Mouse (Mus musculus): Measurements from ENCODE around the gene Slc25a30. TPM values are rescaled to one million over a fixed set of nuclear protein-coding genes. Genes with fewer than 3 reads are reported as not detected.
A peak's percentile ranks its signal among the peaks of the same experiment; 100 is the strongest.

Gene Slc25a30
- polyA plus RNA-seq, 1 experiment from 2014 or later = 8.2 TPM

GRCm38 (mm10) chr14:75828866-75829806 lies 42.3 kb upstream of the Slc25a30 start:
- H3K36me3 ChIP-seq (ENCODE audit: control insufficient read depth, insufficient read depth, low read length) = no peaks in the 10 kb centered on the region

DNA sequence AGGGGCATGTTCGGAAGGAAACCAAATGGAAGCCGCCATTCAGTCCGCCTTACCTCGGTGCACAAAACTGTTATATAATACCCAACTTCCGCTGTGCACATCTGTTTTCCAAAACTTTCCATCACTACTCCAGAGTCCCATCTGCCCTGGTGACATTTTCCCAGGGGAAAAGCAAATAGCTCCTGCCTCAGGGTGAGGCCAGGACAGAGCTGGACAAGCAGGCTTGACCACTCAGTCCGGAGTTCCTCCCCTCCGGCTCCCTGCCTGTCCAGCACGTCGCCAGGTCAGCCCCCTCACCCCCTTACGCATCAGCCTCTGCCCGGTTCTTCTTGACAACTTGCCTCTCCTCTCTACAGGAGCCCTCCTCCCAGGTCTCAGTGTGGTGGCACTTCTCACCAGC lies 41.4 kb upstream of the Slc25a30 start:
- Histone ChIP-seq H3K27ac (ENCODE audit: low read depth, low read length) (no peak overlapping the region), H3K9ac (ENCODE audit: low read depth, low read length) (no peak overlapping the region), H3K27me3 (replicated peaks; ENCODE audit: control insufficient read depth, insufficient read depth, low read length) (peaks cover 4% of the 10 kb centered on the region; the same call in 1 of the 2 replicates), H3K4me1 (ENCODE audit: control insufficient read depth, insufficient read depth, low read depth, low read length) (peaks cover 9% of the 10 kb centered on the region), H3K4me2 (ENCODE audit: low read length) (peak overlapping the region; percentile 88), H3K4me3 (ENCODE audit: low read length) (no peak overlapping the region), H3K9me3 (ENCODE audit: control insufficient read depth, low read length) (no peaks in the 10 kb centered on the region), H3K36me3 (ENCODE audit: control insufficient read depth, insufficient read depth, low read length) (no peaks in the 10 kb centered on the region)
- no peak for ATAC-seq
- WGBS = 37% methylated on average over 11 of the region's 11 CpGs

More at GRCm38 (mm10) chr14:75828866-75829806, 42.3 kb upstream of the Slc25a30 start:
- Histone ChIP-seq H3K9ac (ENCODE audit: low read depth, low read length) (peak overlapping the region; percentile 39), H3K27ac (ENCODE audit: low read depth, low read length) (peak overlapping the region; percentile 49; the same call in 1 of the 2 replicates), H3K27me3 (replicated peaks; ENCODE audit: control insufficient read depth, insufficient read depth, low read length) (peaks cover 4% of the 10 kb centered on the region; the same call in 1 of the 2 replicates), H3K9me3 (ENCODE audit: control insufficient read depth, low read length) (no peaks in the 10 kb centered on the region), H3K4me3 (ENCODE audit: low read length) (peak overlapping the region; percentile 39), H3K4me1 (ENCODE audit: control insufficient read depth, insufficient read depth, low read depth, low read length) (peaks cover 12% of the 10 kb centered on the region), H3K4me2 (ENCODE audit: low read length) (peak overlapping the region; percentile 88)
- peak; percentile 66 for ATAC-seq
- 8% methylated on average over 32 of the region's 32 CpGs for WGBS

- no peak overlapping the region for H3K4me3 ChIP-seq (ENCODE audit: low read length)
- WGBS = 68% methylated on average over 3 of the region's 3 CpGs
- no peaks in the 10 kb centered on the region for H3K36me3 ChIP-seq (ENCODE audit: control insufficient read depth, insufficient read depth, low read length)
- peaks cover 4% of the 10 kb centered on the region; the same call in 1 of the 2 replicates for H3K27me3 ChIP-seq (replicated peaks; ENCODE audit: control insufficient read depth, insufficient read depth, low read length)
- no peak overlapping the region for H3K9ac ChIP-seq (ENCODE audit: low read depth, low read length)
- H3K27ac ChIP-seq (ENCODE audit: low read depth, low read length) = no peak overlapping the region
- peaks cover 9% of the 10 kb centered on the region for H3K4me1 ChIP-seq (ENCODE audit: control insufficient read depth, insufficient read depth, low read depth, low read length)
- no peaks in the 10 kb centered on the region for H3K9me3 ChIP-seq (ENCODE audit: control insufficient read depth, low read length)
- ATAC-seq = no peak
- H3K4me2 ChIP-seq (ENCODE audit: low read length) = no peak overlapping the region
Observed at GRCm38 (mm10) chr14:75826851-75827410, 40.1 kb upstream of the Slc25a30 start.

DNA sequence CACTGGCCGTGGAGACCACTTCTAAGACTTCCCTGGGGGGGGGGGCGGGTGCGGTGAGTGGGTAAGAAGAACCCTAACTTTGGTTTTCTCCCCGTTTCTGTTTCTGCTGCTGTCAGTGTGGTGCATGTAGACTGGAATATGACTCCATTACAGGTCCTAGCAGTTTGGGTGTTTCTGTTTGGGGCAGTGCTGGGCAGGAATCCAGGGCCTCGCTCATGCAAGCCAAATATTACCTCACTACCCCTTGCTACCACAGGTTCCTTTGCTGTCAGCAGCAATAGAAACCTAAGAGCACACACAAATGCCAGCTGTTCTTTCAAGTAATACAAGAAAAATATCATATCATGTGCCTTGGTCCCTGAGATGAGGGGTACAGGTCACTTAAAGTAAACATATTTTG lies 33.2 kb upstream of the Slc25a30 start:
- no peaks in the 10 kb centered on the region for H3K27me3 ChIP-seq (replicated peaks; ENCODE audit: control insufficient read depth, insufficient read depth, low read length)
- whole genome bisulfite sequencing = 78% methylated on average over 5 of the region's 5 CpGs
- no peak for ATAC-seq
- no peaks in the 10 kb centered on the region for H3K36me3 ChIP-seq (ENCODE audit: control insufficient read depth, insufficient read depth, low read length)
- H3K9ac ChIP-seq (ENCODE audit: low read depth, low read length) = no peak overlapping the region
- no peak overlapping the region for H3K27ac ChIP-seq (ENCODE audit: low read depth, low read length)
- H3K9me3 ChIP-seq (ENCODE audit: control insufficient read depth, low read length) = no peaks in the 10 kb centered on the region
- no peaks in the 10 kb centered on the region for H3K4me1 ChIP-seq (ENCODE audit: control insufficient read depth, insufficient read depth, low read depth, low read length)
- no peak overlapping the region for H3K4me2 ChIP-seq (ENCODE audit: low read length)
- H3K4me3 ChIP-seq (ENCODE audit: low read length) = no peak overlapping the region

DNA sequence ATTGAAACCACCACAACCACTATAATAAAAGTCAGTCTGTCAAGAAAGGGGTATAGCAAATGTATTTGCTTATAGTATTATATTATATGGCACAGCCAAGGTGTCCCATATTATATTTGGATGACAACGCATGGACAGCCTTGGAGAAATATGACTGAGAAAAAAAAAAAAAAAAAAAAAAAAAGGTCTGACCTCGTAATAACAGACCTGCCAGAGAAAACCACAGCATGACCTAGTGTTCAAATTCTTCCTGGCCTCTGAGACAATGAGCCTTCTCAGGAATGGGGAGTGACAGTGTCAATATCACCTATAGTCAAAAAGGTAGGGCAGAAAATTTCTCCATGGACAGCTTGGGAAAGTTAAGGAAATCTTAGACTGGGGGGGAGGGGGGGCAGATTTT lies 32.5 kb upstream of the Slc25a30 start:
- no peaks in the 10 kb centered on the region for H3K4me1 ChIP-seq (ENCODE audit: control insufficient read depth, insufficient read depth, low read depth, low read length)
- H3K4me2 ChIP-seq (ENCODE audit: low read length) = no peak overlapping the region
- no peak overlapping the region for H3K27ac ChIP-seq (ENCODE audit: low read depth, low read length)
- H3K36me3 ChIP-seq (ENCODE audit: control insufficient read depth, insufficient read depth, low read length) = no peaks in the 10 kb centered on the region
- ATAC-seq = no peak
- no peak overlapping the region for H3K4me3 ChIP-seq (ENCODE audit: low read length)
- H3K9me3 ChIP-seq (ENCODE audit: control insufficient read depth, low read length) = no peaks in the 10 kb centered on the region
- H3K9ac ChIP-seq (ENCODE audit: low read depth, low read length) = no peak overlapping the region
- 87% methylated on average over 2 of the region's 2 CpGs for WGBS
- H3K27me3 ChIP-seq (replicated peaks; ENCODE audit: control insufficient read depth, insufficient read depth, low read length) = no peaks in the 10 kb centered on the region

DNA sequence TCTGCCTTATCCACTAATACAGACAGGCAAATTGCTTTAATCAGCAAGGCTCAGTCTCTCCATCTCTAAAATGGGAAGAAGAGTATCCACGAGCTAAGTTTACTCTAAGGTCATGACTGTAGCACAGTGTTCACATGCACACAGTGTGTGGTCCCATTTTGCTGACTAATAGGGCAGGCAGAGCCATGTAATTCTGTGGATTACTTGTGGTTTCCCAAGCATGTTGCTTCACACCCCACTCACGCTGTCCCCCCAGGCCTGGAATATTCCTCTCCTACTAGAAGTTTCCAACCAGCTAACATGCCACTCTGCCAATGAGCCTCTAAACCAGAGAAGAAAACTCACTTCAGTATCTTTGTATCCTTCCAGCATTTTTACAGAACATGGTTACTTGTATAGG lies 31.7 kb upstream of the Slc25a30 start:
- no peak for ATAC-seq
- Histone ChIP-seq H3K27ac (ENCODE audit: low read depth, low read length) (no peak overlapping the region), H3K9ac (ENCODE audit: low read depth, low read length) (no peak overlapping the region), H3K4me1 (ENCODE audit: control insufficient read depth, insufficient read depth, low read depth, low read length) (no peaks in the 10 kb centered on the region), H3K36me3 (ENCODE audit: control insufficient read depth, insufficient read depth, low read length) (no peaks in the 10 kb centered on the region), H3K27me3 (replicated peaks; ENCODE audit: control insufficient read depth, insufficient read depth, low read length) (no peaks in the 10 kb centered on the region), H3K9me3 (ENCODE audit: control insufficient read depth, low read length) (no peaks in the 10 kb centered on the region), H3K4me2 (ENCODE audit: low read length) (no peak overlapping the region), H3K4me3 (ENCODE audit: low read length) (no peak overlapping the region)
- WGBS = 91% methylated on average over 2 of the region's 2 CpGs

GRCm38 (mm10) chr14:75809931-75810330 lies 23.1 kb upstream of the Slc25a30 start:
- ATAC-seq = no peak
- Histone ChIP-seq H3K4me3 (ENCODE audit: low read length) (no peak overlapping the region), H3K9ac (ENCODE audit: low read depth, low read length) (no peak overlapping the region), H3K27ac (ENCODE audit: low read depth, low read length) (no peak overlapping the region), H3K9me3 (ENCODE audit: control insufficient read depth, low read length) (no peaks in the 10 kb centered on the region), H3K36me3 (ENCODE audit: control insufficient read depth, insufficient read depth, low read length) (no peaks in the 10 kb centered on the region), H3K4me1 (ENCODE audit: control insufficient read depth, insufficient read depth, low read depth, low read length) (no peaks in the 10 kb centered on the region), H3K4me2 (ENCODE audit: low read length) (no peak overlapping the region), H3K27me3 (replicated peaks; ENCODE audit: control insufficient read depth, insufficient read depth, low read length) (no peaks in the 10 kb centered on the region)
- 81% methylated on average over 6 of the region's 6 CpGs for WGBS

DNA sequence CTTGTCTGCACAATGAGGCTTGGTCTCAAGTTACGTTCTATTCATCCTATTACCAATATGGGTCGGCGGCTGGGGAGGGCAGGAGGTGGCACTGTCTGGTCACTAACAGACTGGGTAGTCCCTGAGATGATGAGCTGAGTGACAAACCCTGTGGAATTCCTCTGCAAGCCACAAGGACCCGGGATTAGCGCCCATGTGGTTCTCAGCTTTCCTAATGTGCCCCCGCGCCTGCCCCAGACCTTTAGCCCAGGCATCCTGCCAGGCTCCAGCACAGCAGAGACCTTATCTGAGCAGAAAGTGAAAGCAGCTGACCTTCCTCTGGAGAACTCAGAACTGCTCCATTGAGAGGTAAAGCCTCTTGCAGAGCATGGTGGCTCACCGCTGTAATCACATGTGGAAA lies 21.0 kb upstream of the Slc25a30 start:
- H3K27ac ChIP-seq (ENCODE audit: low read depth, low read length) = no peak overlapping the region
- H3K36me3 ChIP-seq (ENCODE audit: control insufficient read depth, insufficient read depth, low read length) = no peaks in the 10 kb centered on the region
- no peaks in the 10 kb centered on the region for H3K27me3 ChIP-seq (replicated peaks; ENCODE audit: control insufficient read depth, insufficient read depth, low read length)
- no peak for ATAC-seq
- H3K4me3 ChIP-seq (ENCODE audit: low read length) = no peak overlapping the region
- H3K9me3 ChIP-seq (ENCODE audit: control insufficient read depth, low read length) = no peaks in the 10 kb centered on the region
- no peak overlapping the region for H3K9ac ChIP-seq (ENCODE audit: low read depth, low read length)
- WGBS = 71% methylated on average over 8 of the region's 8 CpGs
- no peak overlapping the region for H3K4me2 ChIP-seq (ENCODE audit: low read length)
- no peaks in the 10 kb centered on the region for H3K4me1 ChIP-seq (ENCODE audit: control insufficient read depth, insufficient read depth, low read depth, low read length)

GRCm38 (mm10) chr14:75797769-75798386 lies 11.0 kb upstream of the Slc25a30 start:
- Histone ChIP-seq H3K4me1 (ENCODE audit: control insufficient read depth, insufficient read depth, low read depth, low read length) (no peaks in the 10 kb centered on the region), H3K4me3 (ENCODE audit: low read length) (no peak overlapping the region), H3K9ac (ENCODE audit: low read depth, low read length) (no peak overlapping the region), H3K27ac (ENCODE audit: low read depth, low read length) (no peak overlapping the region), H3K27me3 (replicated peaks; ENCODE audit: control insufficient read depth, insufficient read depth, low read length) (no peaks in the 10 kb centered on the region), H3K9me3 (ENCODE audit: control insufficient read depth, low read length) (no peaks in the 10 kb centered on the region), H3K36me3 (ENCODE audit: control insufficient read depth, insufficient read depth, low read length) (no peaks in the 10 kb centered on the region), H3K4me2 (ENCODE audit: low read length) (no peak overlapping the region)
- no peak for ATAC-seq
- WGBS = 56% methylated on average over 5 of the region's 5 CpGs
